ENCODE assay signal across 20 mouse cellular contexts in the genomic region with DNA sequence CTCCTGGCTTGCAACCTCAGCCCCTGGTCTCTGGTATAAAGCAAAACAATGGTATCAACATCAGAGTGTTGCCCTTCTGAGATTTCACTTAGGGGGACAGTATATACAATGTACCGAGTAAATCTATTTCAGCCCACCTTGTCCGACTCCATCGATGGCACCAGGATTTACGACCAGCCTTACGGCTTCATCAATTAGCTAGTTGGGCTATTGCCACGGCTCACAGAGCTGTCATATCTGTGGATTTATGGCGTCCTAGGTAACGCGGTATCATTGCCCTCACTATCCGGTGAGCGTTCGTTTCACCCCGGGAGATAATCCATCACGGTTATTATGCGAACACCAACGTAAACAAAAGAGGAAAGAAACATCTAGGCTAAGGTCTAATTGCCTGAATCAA. TPM values are rescaled to one million over a fixed set of nuclear protein-coding genes. Genes with fewer than 3 reads are reported as not detected.
DNase-seq lines count a peak whose midpoint lies in the region; ATAC-seq lines count a peak whose summit lies in the region.
"Had no signal": no experiment of that assay in that cellular context is flagged by ENCODE, and none has a peak within 500 bp of the region (broad histone marks: within the 10 kb centered on the region; RNA-seq: fewer than 3 reads in every experiment).

No protein-coding gene starts in this region.

- 0 out of 2 replicates have a peak overlapping the region, but pooled peaks have one; percentile 7 for H3K4me2 ChIP-seq in kidney, embryonic 15.5 days
- H3K4me2 ChIP-seq in neural tube, embryonic 13.5 days = no peak overlapping the region
- no peak overlapping the region for H3K4me2 ChIP-seq in neural tube, embryonic 15.5 days
- H3K4me2 ChIP-seq in neural tube, embryonic 14.5 days (ENCODE audit: low read depth, low read length) = no peak overlapping the region
- H3K4me2 ChIP-seq: embryonic facial prominence, embryonic 13.5 days; forebrain, embryonic 12.5 days; heart, embryonic 13.5 days; intestine, embryonic 15.5 days had no signal

- H3K36me3 ChIP-seq in kidney, embryonic 15.5 days = no peaks in the 10 kb centered on the region
- H3K36me3 ChIP-seq in neural tube, embryonic 13.5 days = no peaks in the 10 kb centered on the region
- no peaks in the 10 kb centered on the region for H3K36me3 ChIP-seq in neural tube, embryonic 15.5 days
- H3K36me3 ChIP-seq in neural tube, embryonic 14.5 days (ENCODE audit: control insufficient read depth, insufficient read depth, low read length) = no peaks in the 10 kb centered on the region
- H3K36me3 ChIP-seq: embryonic facial prominence, embryonic 13.5 days; forebrain, embryonic 12.5 days; heart, embryonic 13.5 days; intestine, embryonic 15.5 days had no signal

- H3K27me3 ChIP-seq in kidney, embryonic 15.5 days = 0 out of 2 replicates have a peak, but pooled peaks cover 3% of the 10 kb centered on the region
- H3K27me3 ChIP-seq in neural tube, embryonic 13.5 days = no peaks in the 10 kb centered on the region
- H3K27me3 ChIP-seq in neural tube, embryonic 15.5 days (replicated peaks) = no peaks in the 10 kb centered on the region
- H3K27me3 ChIP-seq in neural tube, embryonic 14.5 days (ENCODE audit: control insufficient read depth, insufficient read depth, low read length) = no peaks in the 10 kb centered on the region
- H3K27me3 ChIP-seq: embryonic facial prominence, embryonic 13.5 days; forebrain, embryonic 12.5 days; heart, embryonic 13.5 days; intestine, embryonic 15.5 days had no signal

- H3K27ac ChIP-seq in kidney, embryonic 15.5 days = no peak overlapping the region
- H3K27ac ChIP-seq in neural tube, embryonic 13.5 days (replicated peaks) = no peak overlapping the region
- H3K27ac ChIP-seq in neural tube, embryonic 15.5 days (replicated peaks) = no peak overlapping the region
- no peak overlapping the region for H3K27ac ChIP-seq in neural tube, embryonic 14.5 days (ENCODE audit: low read depth, low read length)
- H3K27ac ChIP-seq: embryonic facial prominence, embryonic 13.5 days; forebrain, embryonic 12.5 days; gastrocnemius, adult 2 months; heart, embryonic 13.5 days; intestine, embryonic 15.5 days had no signal

- no peak overlapping the region for H3K4me3 ChIP-seq in kidney, embryonic 15.5 days (replicated peaks)
- no peak overlapping the region for H3K4me3 ChIP-seq in neural tube, embryonic 13.5 days
- no peak overlapping the region for H3K4me3 ChIP-seq in neural tube, embryonic 15.5 days (replicated peaks)
- no peak overlapping the region for H3K4me3 ChIP-seq in neural tube, embryonic 14.5 days (ENCODE audit: low read depth, low read length)
- H3K4me3 ChIP-seq: embryonic facial prominence, embryonic 13.5 days; forebrain, embryonic 12.5 days; gastrocnemius, adult 2 months; heart, embryonic 13.5 days; intestine, embryonic 15.5 days had no signal

- 0 out of 2 replicates have a peak, but pooled peaks cover 2% of the 10 kb centered on the region for H3K4me1 ChIP-seq in kidney, embryonic 15.5 days
- no peaks in the 10 kb centered on the region; the same call in 1 of the 2 replicates for H3K4me1 ChIP-seq in neural tube, embryonic 13.5 days (replicated peaks)
- H3K4me1 ChIP-seq in neural tube, embryonic 15.5 days = 0 out of 2 replicates have a peak, but pooled peaks cover 5% of the 10 kb centered on the region
- H3K4me1 ChIP-seq in neural tube, embryonic 14.5 days (ENCODE audit: control insufficient read depth, insufficient read depth, low read length) = no peaks in the 10 kb centered on the region
- H3K4me1 ChIP-seq: forebrain, embryonic 12.5 days; intestine, embryonic 15.5 days had no signal

- peak; percentile 15 to 32 for DNase-seq in cerebellum, postnatal 14 days
- no peak for DNase-seq in cerebellum, postnatal 25 days
- no peak for DNase-seq in kidney, postnatal 10 days
- no peak for DNase-seq in MN1 (ENCODE audit: low spot score)
- DNase-seq: adrenal gland, postnatal 25 days; cerebellum, adult 2 months; cerebellum, postnatal 36 days; gastrocnemius, adult 2 months; gastrocnemius, postnatal 25 days; heart, postnatal 36 days had no signal

- no peak overlapping the region for H3K9ac ChIP-seq in kidney, embryonic 15.5 days
- no peak overlapping the region for H3K9ac ChIP-seq in neural tube, embryonic 13.5 days
- H3K9ac ChIP-seq in neural tube, embryonic 15.5 days (replicated peaks) = no peak overlapping the region
- H3K9ac ChIP-seq in neural tube, embryonic 14.5 days (replicated peaks; ENCODE audit: low read depth, low read length) = no peak overlapping the region
- H3K9ac ChIP-seq: embryonic facial prominence, embryonic 13.5 days; forebrain, embryonic 12.5 days; heart, embryonic 13.5 days; intestine, embryonic 15.5 days had no signal

- no peaks in the 10 kb centered on the region for H3K9me3 ChIP-seq in kidney, embryonic 15.5 days (replicated peaks)
- H3K9me3 ChIP-seq in neural tube, embryonic 13.5 days = no peaks in the 10 kb centered on the region
- no peaks in the 10 kb centered on the region for H3K9me3 ChIP-seq in neural tube, embryonic 15.5 days (replicated peaks)
- no peaks in the 10 kb centered on the region for H3K9me3 ChIP-seq in neural tube, embryonic 14.5 days (ENCODE audit: control insufficient read depth, low read length)
- H3K9me3 ChIP-seq: embryonic facial prominence, embryonic 13.5 days; forebrain, embryonic 12.5 days; heart, embryonic 13.5 days; intestine, embryonic 15.5 days had no signal

- WGBS in kidney, embryonic 15.5 days = 27% methylated on average over 16 of the region's 16 CpGs
- 46% methylated on average over 16 of the region's 16 CpGs for WGBS in neural tube, embryonic 13.5 days
- 46% methylated on average over 16 of the region's 16 CpGs for WGBS in neural tube, embryonic 15.5 days
- 45% methylated on average over 16 of the region's 16 CpGs for WGBS in neural tube, embryonic 14.5 days

- ATAC-seq in kidney, embryonic 15.5 days (replicated peaks; ENCODE audit: low FRiP score) = no peak
- ATAC-seq in neural tube, embryonic 13.5 days (ENCODE audit: low read depth) = peak; percentile 56
- ATAC-seq in neural tube, embryonic 15.5 days (ENCODE audit: low FRiP score) = no peak
- ATAC-seq in neural tube, embryonic 14.5 days (ENCODE audit: low read depth) = peak; percentile 71
- ATAC-seq: activated CD4-positive, CD25-positive, alpha-beta regulatory T cell, adult 4 months; intestine, embryonic 15.5 days; Patski had no signal

RNA-seq across cellular contexts. Expression of a gene that starts 33.9 kb away (rescaled TPM):
- 6.7 and 8.4 TPM in 2 replicates for polyA plus RNA-seq in kidney, embryonic 15.5 days (2015; fragmentation: Nextera tagmentation; extraction: Ambion mirVana)
- polyA plus RNA-seq in neural tube, embryonic 13.5 days (2015; fragmentation: Nextera tagmentation; extraction: Ambion mirVana) = 3.3 and 3.7 TPM in 2 replicates
- polyA plus RNA-seq in neural tube, embryonic 15.5 days (2015; fragmentation: Nextera tagmentation; extraction: Ambion mirVana) = 2.3 and 2.9 TPM in 2 replicates
- polyA plus RNA-seq in neural tube, embryonic 14.5 days (2014; fragmentation: Nextera tagmentation; extraction: Ambion mirVana) = 0.95 and 2.4 TPM in 2 replicates
- polyA plus RNA-seq: activated CD4-positive, CD25-positive, alpha-beta regulatory T cell, adult 4 months; Patski had no signal

Comparison
In these comparisons a context has a peak if more than half of its experiments do, and no peak if none do; other contexts are left out.
1. DNase-seq: peak in cerebellum, postnatal 14 days (2 of 2); none in cerebellum, postnatal 25 days (0 of 2), kidney, postnatal 10 days (single experiment) and MN1 (single experiment).
2. ATAC-seq: peak in neural tube, embryonic 13.5 days (single experiment) and neural tube, embryonic 14.5 days (single experiment); none in kidney, embryonic 15.5 days (single experiment) and neural tube, embryonic 15.5 days (single experiment).